Mouse (Mus musculus) cerebellum, adult 11 months (tissue): ENCODE data around the gene Ncoa4.
"Not testable (repeated sequence)": the region's sequence is repeated elsewhere in the genome, so short reads cannot be mapped to it uniquely, and the experiment has no call there.

Experiments
- DNase-seq: peaks from one replicate; pipeline ENCODE4 v3.0.0; 2022

The Ncoa4 gene

DNA sequence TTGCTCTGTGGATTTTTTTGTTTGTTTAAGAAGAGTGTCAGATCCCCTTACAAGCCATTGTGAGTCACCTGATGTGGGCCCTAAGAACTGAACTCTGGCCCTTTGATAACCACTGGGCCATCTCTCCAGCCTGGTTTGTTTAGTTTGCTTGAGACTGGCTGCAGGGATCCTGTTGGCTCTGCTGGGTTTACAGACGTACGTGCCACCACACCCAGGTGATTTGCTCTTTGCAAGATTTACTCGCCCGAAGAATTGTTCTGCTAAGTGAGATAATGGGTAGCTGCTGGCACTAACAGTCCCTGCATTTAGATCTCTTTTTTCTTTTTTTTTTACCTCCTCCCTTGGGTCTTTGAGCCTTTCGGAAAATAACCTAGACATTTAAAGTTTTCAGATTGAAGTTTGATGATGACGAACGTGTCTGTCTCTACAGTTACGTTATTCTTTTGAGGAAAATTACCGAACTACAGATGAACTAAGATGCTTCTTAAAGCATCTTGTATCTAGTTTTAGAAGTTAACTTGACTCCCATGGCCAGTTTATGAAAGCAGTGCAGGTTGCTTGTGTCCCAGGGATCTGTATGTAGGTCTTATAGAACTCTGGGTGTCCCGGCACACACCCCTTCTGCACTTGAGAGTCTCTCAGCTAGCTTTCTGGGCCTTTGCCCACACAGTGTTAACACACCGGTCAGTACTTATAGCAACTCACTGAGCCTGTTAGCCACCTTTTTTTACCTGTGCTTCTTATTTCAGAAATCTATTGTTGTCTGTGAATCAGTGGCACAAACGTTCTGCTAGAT, 1.6 kb downstream of the Ncoa4 start:
- no peak for DNase-seq

- DNase-seq = no peak
Observed at GRCm38 (mm10) chr14:32162231-32162630, 2.6 kb downstream of the Ncoa4 start.

DNA sequence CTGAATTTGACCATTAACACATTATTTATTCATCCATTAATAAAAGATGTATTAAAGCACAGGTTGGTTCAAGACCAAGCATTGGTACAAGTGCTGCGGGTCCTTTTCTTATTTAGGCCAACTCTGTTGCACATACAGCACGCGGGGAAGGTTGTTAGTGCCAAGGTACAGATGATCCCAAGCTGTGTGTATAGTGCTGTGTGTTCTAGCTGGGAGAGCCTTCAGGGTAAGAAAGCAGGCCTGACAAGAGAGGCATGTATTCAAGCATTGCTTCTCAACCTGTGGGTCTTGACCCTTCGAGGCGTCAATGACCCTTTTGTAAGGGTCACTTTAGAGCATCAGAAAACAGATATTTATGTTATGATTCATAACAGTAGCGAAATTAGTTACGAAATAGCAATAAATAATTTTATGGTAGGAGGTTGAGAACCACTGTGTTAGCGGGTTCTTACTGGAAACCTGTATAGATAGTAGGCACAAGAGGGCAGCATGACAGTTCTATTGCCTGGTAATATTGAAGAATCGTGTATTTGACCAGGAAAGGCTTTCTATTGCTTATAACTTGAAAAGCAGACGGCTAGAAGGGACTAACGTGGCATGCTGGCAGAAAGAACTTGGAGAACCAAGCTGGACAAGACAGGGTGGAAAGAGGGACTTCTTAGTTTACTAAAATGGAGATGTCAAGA, 3.7 kb downstream of the Ncoa4 start:
- DNase-seq = no peak

DNA sequence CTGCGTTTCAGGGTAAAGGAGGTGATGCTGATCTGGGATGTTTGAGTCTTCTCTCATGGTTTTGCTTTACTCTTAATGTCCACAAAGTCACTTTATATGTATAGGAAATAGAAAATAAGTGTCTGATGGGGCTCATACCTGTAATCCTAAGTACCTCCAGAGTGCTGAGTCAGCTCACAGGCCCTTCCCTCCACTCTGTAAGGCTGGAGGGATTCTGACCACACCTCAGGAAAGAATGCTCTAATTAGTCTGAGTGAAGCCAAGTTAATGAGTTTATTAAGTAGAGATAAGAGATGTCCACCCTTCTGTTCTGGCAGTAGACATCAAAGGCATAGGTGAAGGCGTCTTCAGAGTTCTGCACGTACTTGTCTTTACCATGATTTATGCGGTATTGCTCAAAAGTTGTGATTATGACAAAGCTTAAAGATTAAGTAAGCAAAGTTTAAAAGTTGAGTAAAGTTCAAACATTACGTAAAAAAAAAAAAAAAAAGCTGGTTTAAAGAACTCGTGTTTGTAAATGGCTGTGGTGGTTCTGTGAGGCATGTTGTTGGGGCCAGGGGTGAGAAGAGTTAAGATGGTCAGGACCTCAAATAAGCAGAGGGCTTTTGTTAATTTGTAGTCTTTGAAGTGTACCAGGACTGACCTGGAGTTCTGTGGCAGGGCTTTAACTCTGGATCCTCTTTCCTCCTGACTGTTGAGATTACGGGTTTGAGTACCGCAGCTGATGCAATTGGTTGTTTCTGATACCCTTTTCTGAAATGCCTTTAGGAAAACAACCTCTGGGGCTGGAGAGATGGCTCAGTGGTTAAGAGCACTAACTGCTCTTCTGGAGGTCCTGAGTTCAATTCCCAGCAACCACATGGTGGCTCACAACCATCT, 4.7 kb downstream of the Ncoa4 start:
- DNase-seq = no peak

DNA sequence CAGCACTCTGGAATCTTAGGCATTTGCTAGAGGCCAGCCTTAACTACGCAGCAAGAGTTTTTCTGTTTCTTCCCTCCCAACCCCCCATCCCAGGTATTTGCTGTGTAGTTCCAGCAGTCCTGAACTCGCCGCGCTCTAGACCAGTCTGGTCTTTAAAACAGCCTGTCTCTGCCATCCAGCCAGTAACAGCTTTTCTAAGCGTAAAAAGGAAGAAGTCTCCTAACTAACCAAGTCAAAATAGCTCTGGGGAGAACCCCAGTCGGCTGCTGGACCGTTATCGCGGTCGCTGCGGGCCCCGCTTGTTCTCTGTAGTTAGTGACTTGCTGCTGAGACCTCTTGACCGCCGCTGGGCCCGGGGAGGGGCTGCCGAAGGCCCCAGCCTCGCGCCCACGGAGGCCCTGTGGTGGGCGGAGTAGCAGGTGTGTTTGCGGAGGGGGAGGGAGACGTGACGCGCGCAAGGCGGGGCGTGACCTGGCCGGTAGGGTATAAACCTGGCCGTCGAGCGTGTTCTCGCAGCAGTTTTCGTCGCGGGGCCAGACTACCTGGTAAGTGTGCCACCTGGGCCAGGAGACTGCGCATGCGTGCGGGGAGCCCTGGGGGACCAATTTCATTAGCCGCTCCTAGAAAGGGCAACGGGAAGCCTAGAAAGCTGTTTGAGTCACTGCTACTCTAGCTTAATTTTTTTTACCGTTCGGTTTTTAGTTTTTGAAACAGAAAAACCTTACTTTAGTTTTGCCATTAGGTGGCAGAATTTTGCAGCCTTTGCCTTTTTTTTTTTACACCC, 5.8 kb downstream of the Ncoa4 start:
- DNase-seq = peak; percentile 83

DNA sequence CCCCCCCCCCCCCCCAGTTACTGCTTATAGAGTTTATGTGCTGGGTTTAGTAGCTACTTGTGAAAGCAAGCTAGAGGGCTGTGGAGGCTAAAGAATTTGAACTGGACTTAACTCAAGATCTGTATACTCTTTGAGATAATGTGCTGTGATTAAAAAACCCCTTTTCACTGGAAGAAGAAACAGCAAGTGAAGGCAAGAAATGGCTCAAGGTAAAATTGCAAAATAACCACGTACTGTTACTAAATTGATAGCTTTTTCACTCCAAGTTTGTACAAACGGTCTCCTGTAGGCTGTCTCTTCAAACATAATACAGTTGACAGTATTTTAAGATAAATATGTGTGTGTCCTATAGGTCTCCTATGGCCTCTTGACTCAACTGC, 6.4 kb downstream of the Ncoa4 start:
- DNase-seq = no peak

- no peak for DNase-seq
Observed at GRCm38 (mm10) chr14:32166840-32167239, 7.2 kb downstream of the Ncoa4 start.

DNA sequence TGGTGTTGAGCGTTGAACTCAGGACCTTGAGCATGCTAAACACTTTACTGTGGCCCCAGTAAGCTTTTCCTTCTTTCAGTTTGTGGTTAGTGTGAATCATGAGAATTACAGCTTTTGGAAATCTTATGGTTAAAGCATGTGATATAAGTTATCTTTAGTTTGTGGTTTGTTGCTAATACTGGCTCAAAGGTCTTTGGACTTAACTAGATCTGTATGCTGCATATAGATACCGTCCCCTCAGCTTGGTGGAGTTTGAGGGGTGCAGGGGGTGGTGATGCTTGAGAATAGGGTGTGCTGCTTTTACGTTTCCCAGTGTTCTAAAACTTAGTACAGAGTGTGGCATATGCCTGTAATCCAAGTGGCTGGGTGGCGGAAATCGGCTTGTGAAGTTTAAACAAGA, 7.7 kb downstream of the Ncoa4 start:
- no peak for DNase-seq

- DNase-seq = no peak
Observed at GRCm38 (mm10) chr14:32168653-32169231, 9.1 kb downstream of the Ncoa4 start.

DNA sequence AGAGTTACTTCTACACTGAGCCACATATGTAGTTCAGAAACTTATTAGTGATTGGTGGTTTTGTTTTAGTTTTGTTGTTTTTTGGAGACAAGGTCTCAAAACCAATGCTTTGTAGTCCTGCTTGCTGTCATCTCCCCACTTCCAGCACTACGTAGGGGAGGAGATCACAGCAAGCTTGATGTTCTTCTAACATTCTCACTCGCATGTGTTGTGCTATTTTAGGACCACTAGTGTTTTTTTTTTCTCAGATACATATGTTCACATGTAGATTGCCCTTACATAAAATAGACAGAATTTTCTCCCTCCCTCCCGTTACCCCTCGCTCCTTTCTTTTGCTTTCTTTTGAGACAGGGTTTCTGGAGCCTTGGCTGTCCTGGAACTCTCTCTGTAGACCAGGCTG, 10.5 kb downstream of the Ncoa4 start:
- no peak for DNase-seq

DNA sequence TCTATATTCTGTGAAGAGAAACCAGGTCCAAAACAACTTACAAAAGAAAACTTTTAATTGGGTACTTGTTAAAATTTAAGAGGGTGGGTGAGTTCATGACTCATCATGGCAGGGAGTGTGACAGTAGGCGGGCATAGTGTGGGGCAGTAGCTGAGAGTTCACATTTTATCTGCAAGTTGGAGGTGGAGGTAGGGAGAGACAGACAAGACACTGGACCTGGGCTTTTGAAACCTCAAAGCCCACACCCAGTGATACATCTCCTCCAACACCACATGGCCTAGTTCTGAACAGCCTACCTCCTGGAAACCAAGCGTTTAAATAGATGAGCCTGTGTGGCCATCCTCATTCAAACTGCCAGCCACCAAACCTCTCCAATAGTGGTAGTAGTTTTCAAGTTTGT, 15.6 kb downstream of the Ncoa4 start:
- no peak for DNase-seq

DNA sequence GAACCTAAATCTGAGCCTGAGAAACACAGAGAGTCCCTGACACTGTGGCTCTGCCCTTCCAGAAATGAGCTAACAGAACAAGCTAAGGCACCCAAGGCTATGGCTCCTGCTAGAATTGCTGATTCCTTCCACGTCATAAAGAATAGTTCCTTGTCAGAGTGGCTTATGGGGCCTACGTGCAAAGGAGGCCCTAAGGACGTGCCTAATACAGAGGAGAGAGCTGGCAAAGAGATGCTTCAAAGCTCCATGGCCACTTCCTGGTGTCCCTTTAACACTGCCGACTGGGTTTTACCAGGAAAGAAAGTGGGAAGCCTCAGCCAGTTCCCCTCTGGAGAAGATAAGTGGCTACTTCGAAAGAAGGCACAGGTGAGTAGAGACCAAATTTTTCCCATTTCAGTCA, 16.9 kb downstream of the Ncoa4 start:
- not testable (repeated sequence) for DNase-seq

DNA sequence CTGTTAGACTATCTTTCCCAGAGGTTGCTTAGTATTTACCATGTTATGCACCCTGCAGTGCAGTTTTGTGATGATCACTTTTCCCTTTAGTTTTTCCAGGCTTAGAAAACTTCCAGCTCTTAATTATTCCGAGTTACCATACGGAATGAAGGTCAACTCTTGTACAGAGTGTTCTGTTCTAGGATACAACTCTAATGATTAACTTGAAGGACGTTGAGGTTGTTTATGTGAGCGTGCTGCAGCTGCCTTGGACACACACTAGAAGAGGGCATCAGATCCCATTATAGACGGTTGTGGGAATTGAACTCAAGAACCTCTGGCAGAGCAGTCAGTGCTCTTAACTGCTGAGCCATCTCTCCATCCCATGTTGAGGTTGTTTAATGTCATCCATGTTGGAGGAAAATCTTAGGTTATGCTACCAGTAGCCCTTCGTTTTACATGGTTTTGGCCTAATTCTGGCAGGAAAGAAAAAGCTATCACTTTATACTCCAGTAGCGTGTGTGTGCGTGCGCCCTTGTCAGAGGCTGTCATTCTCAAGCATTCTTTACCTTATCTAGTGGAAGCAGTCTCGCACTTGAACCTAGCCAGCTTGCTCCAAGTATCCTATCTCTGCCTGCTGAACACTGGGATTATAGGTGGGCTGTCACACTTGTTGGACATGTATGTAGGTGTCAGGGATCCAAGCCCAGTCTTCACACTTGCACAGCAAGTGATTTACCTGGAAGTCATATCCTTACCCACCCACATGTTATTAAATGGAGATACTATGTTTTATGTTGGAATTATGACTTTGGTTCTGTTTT, 19.9 kb downstream of the Ncoa4 start:
- DNase-seq = no peak

DNA sequence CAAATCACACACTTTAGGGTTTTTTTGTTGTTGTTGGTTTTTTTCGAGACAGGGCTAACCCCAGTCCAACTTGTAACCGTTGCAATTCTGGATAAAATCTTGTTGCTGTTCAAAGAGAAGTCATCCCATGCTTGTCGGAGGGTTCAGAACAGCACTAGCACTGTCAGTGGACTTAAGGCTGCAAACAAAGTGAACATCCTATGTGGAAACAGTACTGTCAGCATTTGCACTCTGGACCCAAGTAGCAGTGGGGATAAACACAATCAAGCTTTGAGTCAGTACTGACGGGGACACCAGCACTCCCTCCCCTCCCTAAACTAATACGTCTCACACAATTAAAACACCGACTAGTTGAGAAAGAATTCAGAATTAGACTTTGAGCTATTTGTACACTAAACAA, 21.2 kb downstream of the Ncoa4 start:
- DNase-seq = no peak

DNA sequence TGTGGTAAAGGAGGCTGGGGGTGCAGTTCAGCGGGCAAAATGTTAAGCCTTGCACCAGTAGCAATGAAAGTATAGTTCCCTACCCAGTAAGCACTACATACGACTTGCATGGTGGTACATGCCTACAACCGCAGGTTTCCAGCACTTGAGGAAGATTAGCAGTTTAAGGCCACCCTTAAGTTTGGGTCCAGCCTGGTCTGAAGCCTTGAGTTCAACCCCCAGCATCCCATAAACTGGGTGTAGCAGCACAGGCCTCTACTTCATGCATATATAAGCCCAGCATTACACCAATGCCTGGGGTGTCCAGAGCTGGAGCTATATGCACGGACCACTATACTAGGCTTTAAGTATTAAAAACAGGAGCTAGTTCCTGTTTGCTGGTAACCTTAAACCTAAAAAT, 24.2 kb downstream of the Ncoa4 start:
- DNase-seq = no peak

- no peak for DNase-seq
Observed at GRCm38 (mm10) chr14:32190627-32191391, 31.1 kb downstream of the Ncoa4 start.

GRCm38 (mm10) chr14:32191926-32192325, 32.3 kb downstream of the Ncoa4 start:
- no peak for DNase-seq

DNA sequence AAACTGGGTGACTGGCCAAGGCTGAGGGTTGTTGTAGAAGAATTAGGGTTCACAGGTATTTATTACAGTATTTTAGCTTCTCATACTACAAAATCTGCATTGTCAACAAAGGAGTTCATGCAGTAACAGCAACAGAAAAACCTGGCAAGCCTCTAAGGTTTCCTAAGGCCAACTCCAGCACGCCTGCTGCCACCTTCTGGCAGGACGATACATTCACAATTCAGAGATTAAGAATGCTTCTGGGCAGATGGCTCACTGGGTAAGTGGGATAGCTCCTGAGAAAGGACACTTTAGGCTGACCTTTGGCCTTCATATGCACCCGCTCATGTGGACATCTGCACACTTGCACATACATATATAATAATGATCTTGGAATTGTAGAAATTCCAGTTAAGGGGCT, 32.8 kb downstream of the Ncoa4 start:
- peak; percentile 28 for DNase-seq

GRCm38 (mm10) chr14:32193557-32193956, 33.9 kb downstream of the Ncoa4 start:
- DNase-seq = not testable (repeated sequence)

DNA sequence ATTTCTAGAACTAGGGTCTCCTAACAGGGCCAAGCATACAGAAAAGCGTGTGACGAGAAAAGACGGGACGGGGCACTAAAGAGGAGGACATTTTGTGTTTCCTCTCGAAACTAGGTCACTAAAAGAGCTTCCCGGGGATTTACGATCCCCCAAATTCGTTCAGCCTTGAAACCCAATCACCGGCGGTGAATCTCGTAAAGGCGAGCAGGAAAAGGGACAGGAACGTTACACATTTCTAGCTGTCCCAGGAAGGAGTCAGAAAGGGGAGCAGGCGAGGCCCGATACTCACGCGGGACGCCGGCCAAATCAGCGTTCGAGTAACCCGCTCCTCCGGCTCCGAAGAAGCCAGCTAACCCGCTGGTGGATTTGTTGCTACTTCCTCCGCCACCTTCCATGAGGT, 41.7 kb downstream of the Ncoa4 start:
- DNase-seq = no peak
